8 mouse cellular contexts compared by ENCODE assay signal in the genomic region with DNA sequence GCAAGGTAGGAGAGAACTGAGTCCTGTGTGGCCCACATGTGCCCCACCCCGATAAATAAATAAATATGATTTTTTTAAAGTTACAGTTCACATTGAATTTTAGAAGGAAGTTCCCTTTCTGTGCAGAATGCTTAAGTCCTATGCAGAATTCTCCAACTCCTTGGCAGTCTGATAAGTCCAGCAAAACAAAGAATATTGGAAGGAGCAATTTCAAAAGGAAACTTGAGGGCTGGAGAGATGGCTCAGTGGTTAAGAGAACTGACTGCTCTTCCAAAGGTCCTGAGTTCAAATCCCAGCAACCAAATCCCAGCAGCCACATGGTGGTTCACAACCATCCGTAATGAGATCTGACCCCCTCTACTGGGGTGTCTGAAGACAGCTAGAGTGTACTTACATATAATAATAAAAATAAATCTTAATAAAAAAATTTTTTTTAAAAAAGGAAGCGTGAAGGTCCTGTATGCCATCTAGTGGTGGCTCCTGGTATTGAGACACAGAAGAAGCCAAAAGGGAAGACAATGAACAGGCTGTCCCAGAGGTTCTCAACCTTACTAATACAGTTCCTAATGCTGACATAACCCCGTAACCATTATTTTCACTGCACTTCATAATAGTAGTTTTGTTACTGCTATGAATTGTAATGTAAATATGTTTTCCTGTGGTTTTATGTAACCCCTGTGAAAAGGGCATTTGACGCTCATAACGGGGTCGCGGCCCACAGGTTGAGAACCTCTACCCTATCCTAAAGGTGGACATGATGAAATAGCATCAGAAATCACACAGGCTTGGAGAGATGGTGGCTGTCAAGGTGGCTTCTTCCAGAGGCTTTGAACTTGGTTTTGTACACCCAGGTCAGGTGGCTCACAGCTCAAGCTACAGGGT. TPM values are rescaled to one million over a fixed set of nuclear protein-coding genes. Genes with fewer than 3 reads are reported as not detected.
DNase-seq lines count a peak whose midpoint lies in the region; ATAC-seq and TF ChIP-seq lines count a peak whose summit lies in the region.

No protein-coding gene starts in this region.

- H3K9me3 ChIP-seq in midbrain, postnatal 0 days (ENCODE audit: low read length), result no peaks in the 10 kb centered on the region
- H3K9me3 ChIP-seq in midbrain, embryonic 13.5 days, result no peaks in the 10 kb centered on the region
- no peaks in the 10 kb centered on the region for H3K9me3 ChIP-seq in hindbrain, embryonic 12.5 days (replicated peaks)

- intact Hi-C loops in heart, postnatal 14 days (cut with DNase I), result loop anchor here (1.0 kb wide), 1 partner anchor 37 kb away; no protein-coding TSS in a partner anchor

- H3K36me3 ChIP-seq in midbrain, postnatal 0 days (ENCODE audit: insufficient read depth, low read length), result peaks cover 14% of the 10 kb centered on the region
- peaks cover 26% of the 10 kb centered on the region for H3K36me3 ChIP-seq in midbrain, embryonic 13.5 days
- H3K36me3 ChIP-seq in hindbrain, embryonic 12.5 days, result peaks cover 23% of the 10 kb centered on the region
- H3K36me3 ChIP-seq in splenic B cell, adult 2 months (ENCODE audit: control insufficient read depth, insufficient read depth, low read length, poor library complexity, severe bottlenecking), result peaks cover 7% of the 10 kb centered on the region

- 73% methylated on average over 8 of the region's 8 CpGs for WGBS in midbrain, postnatal 0 days
- 72% methylated on average over 8 of the region's 8 CpGs for WGBS in midbrain, embryonic 13.5 days
- WGBS in hindbrain, embryonic 12.5 days, result 75% methylated on average over 8 of the region's 8 CpGs

- no peaks in the 10 kb centered on the region for H3K4me1 ChIP-seq in midbrain, postnatal 0 days (ENCODE audit: insufficient read depth, low read length)
- peaks cover 7% of the 10 kb centered on the region; the same call in 1 of the 2 replicates for H3K4me1 ChIP-seq in midbrain, embryonic 13.5 days (replicated peaks)
- peaks cover 7% of the 10 kb centered on the region; the same call in 1 of the 2 replicates for H3K4me1 ChIP-seq in hindbrain, embryonic 12.5 days

- H3K4me3 ChIP-seq in midbrain, postnatal 0 days (ENCODE audit: low read depth, low read length), result no peak overlapping the region
- H3K4me3 ChIP-seq in midbrain, embryonic 13.5 days (replicated peaks), result no peak overlapping the region
- H3K4me3 ChIP-seq in hindbrain, embryonic 12.5 days, result no peak overlapping the region

- H3K27me3 ChIP-seq in midbrain, postnatal 0 days (ENCODE audit: insufficient read depth, low read length), result no peaks in the 10 kb centered on the region
- H3K27me3 ChIP-seq in midbrain, embryonic 13.5 days, result no peaks in the 10 kb centered on the region
- H3K27me3 ChIP-seq in hindbrain, embryonic 12.5 days, result no peaks in the 10 kb centered on the region
- H3K27me3 ChIP-seq in splenic B cell, adult 2 months (ENCODE audit: control insufficient read depth, insufficient read depth, low read length, poor library complexity, severe bottlenecking), result no peaks in the 10 kb centered on the region

- no peak overlapping the region for H3K4me2 ChIP-seq in midbrain, postnatal 0 days (ENCODE audit: low read depth, low read length, poor library complexity, severe bottlenecking)
- H3K4me2 ChIP-seq in midbrain, embryonic 13.5 days (replicated peaks), result no peak overlapping the region
- H3K4me2 ChIP-seq in hindbrain, embryonic 12.5 days (replicated peaks), result no peak overlapping the region

- TF ChIP-seq CTCF in midbrain, postnatal 0 days (IDR thresholded peaks at IDR 0.05), result peak; percentile 80

- peak; percentile 50 to 75 for DNase-seq in heart, postnatal 14 days
- DNase-seq in heart, adult 11 months, result no peak
- DNase-seq in midbrain, postnatal 0 days (ENCODE audit: low spot score), result peak; percentile 66
- peak; percentile 67 for DNase-seq in R1 (ENCODE audit: low read depth, low spot score)
- DNase-seq in splenic B cell, adult 2 months (ENCODE audit: low read depth, low spot score), result peak; percentile 87
- DNase-seq in urinary bladder, adult 2 months (ENCODE audit: low spot score), result no peak

- H3K27ac ChIP-seq in midbrain, postnatal 0 days (ENCODE audit: low read depth, low read length), result no peak overlapping the region; the same call in 1 of the 2 replicates
- H3K27ac ChIP-seq in midbrain, embryonic 13.5 days, result no peak overlapping the region
- H3K27ac ChIP-seq in hindbrain, embryonic 12.5 days, result no peak overlapping the region

- ATAC-seq in midbrain, postnatal 0 days (ENCODE audit: low FRiP score), result no peak
- no peak for ATAC-seq in midbrain, embryonic 13.5 days
- 0 out of 2 replicates have a peak, but pooled peaks have one; percentile 12 for ATAC-seq in hindbrain, embryonic 12.5 days (ENCODE audit: low FRiP score)

- H3K9ac ChIP-seq in midbrain, postnatal 0 days (replicated peaks; ENCODE audit: low read length, poor library complexity, severe bottlenecking), result no peak overlapping the region
- H3K9ac ChIP-seq in midbrain, embryonic 13.5 days (replicated peaks), result no peak overlapping the region
- no peak overlapping the region for H3K9ac ChIP-seq in hindbrain, embryonic 12.5 days

RNA-seq across cellular contexts. Expression of a gene that starts 25.4 kb away (rescaled TPM):
- 10 to 100 TPM; 77.7 to 82.2 TPM for total RNA-seq in heart, postnatal 14 days (2021)
- total RNA-seq in midbrain, postnatal 0 days (2014; rRNA removed), result 535 and 557 TPM in 2 replicates
- 183 and 184 TPM in 2 replicates for polyA plus RNA-seq in midbrain, postnatal 0 days (2015; fragmentation: Nextera tagmentation; extraction: Ambion mirVana)
- 238 and 300 TPM in 2 replicates for polyA plus RNA-seq in midbrain, embryonic 13.5 days (2015; fragmentation: Nextera tagmentation; extraction: Ambion mirVana)
- polyA plus RNA-seq in hindbrain, embryonic 12.5 days (2016; fragmentation: Nextera tagmentation; extraction: Ambion mirVana), result 309 and 312 TPM in 2 replicates
- polyA plus RNA-seq in urinary bladder, adult 2 months (2012; rRNA removed), result 2.7 and 3.7 TPM in 2 replicates

Comparison
In these comparisons a context has a peak if more than half of its experiments do, and no peak if none do; other contexts are left out.
1. DNase-seq: peak in heart, postnatal 14 days (2 of 2), midbrain, postnatal 0 days (single experiment), R1 (single experiment) and splenic B cell, adult 2 months (single experiment); none in heart, adult 11 months (single experiment) and urinary bladder, adult 2 months (single experiment).
2. RNA of a gene that starts 25.4 kb away (polyA plus RNA-seq): 309 to 312 TPM in hindbrain, embryonic 12.5 days, 238 to 300 TPM in midbrain, embryonic 13.5 days and 183 to 184 TPM in midbrain, postnatal 0 days; 2.7 to 3.7 TPM in urinary bladder, adult 2 months; every median in the first group is over 10 times any median in the second.